Mouse (Mus musculus): ENCODE data around the gene Med28.

GRCm38 (mm10) chr5:45549586-45549985, 29.6 kb downstream of the Med28 start:
- TF ChIP-seq CTCF (IDR thresholded peaks at IDR 0.05; ENCODE audit: control insufficient read depth, insufficient read depth, low read length) = no peak
- TF ChIP-seq POLR2A (IDR thresholded peaks at IDR 0.05; ENCODE audit: borderline replicate concordance, control insufficient read depth, low read depth, low read length) = no peak
